Mouse (Mus musculus) left cerebral cortex, adult 11 months (tissue): Measurements from ENCODE around the gene Col15a1.

Experiments used
- DNase-seq: peaks from one replicate; pipeline ENCODE4 v3.0.0; 2022; ENCODE audit warnings: low spot score

The Col15a1 gene

DNA sequence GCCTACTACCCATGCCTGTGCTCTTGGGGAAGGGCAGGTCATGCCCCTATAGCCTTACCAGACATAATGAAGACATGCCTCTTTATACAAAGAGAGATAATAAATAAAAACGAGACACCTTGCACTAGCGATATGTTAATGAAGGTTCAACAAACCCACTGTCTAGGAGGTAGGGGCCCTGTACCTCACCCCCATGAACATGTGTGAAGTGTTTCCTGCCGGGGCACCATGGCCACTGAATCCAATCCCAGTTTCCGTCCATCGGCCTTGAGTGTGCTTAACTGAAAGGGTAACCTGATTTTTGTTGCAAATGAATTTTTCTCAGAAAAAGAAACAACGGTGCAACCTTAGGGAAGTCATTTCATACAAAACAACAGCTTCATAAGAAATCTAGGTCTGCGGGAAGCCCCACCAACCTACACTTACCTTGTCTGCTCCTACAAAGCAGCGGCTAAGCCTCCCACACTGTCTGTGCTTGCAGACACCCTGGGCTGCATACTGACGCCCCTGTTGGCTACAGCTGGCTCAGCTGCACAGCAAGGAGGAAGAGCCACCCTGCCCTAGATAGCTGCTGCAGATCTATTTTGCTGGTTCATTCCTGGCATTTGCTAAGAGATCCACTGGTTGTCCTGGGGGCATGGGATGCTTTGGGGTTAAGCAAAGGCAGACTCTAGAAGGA is 64.6 kb downstream of the Col15a1 start:
- DNase-seq, result no peak

DNA sequence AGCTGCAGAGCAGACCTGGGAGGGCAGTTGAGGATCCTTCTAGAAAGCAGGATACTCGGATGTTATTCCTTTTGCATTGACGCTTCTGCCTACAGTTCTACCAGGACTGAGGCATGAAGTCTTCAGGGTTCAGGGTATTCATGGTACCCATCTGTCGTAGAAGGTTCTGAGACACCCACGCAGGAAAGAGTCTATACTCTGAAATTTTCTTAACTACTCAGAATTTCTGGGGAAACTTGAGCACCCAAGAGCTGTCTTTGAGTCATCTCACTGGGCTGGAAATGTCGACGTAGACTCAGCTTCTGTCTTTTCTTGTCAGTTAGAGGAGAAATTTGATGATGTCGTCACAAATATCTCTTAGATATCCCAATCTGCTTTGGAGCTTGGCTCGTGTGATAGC is 65.8 kb downstream of the Col15a1 start:
- DNase-seq, result no peak

DNA sequence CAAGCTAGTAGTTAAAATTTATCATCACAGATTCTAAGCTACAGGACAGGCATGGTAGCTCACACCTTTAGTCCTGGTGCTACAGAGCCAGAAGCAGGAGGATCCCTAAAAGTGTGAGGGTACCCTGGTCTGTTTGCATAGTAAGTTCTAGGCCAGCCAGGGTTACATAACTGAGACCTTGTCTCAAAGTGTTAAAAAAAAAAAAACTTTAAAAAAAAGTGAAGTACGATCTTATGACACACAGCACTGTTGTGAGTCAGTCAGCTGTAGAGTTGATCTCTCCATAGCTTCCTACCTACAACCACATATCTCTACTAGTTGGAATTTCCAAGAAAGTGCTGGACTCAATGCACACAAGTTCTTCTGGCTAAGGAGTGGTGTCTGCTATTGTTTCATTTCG is 67.0 kb downstream of the Col15a1 start:
- DNase-seq, result no peak

DNA sequence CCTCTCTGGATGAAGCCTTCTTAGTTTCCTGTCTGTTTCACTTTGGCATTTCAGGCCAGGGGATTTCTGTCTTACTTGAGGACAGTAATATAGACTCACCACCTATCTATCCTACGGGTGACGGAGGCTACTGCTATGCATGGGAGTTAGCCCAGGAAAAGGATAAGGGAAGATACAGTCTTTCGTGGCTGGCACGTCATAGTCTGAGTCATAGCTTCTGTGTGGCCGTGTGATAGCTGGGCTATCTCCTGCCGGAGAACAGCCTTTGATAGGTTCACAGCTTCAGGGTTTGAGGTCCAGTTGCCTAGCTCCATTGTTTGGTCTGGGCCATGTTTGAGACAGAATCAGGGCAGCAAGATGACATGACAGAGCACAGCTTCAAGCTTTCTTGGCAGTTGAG is 70.4 kb downstream of the Col15a1 start:
- no peak for DNase-seq

DNA sequence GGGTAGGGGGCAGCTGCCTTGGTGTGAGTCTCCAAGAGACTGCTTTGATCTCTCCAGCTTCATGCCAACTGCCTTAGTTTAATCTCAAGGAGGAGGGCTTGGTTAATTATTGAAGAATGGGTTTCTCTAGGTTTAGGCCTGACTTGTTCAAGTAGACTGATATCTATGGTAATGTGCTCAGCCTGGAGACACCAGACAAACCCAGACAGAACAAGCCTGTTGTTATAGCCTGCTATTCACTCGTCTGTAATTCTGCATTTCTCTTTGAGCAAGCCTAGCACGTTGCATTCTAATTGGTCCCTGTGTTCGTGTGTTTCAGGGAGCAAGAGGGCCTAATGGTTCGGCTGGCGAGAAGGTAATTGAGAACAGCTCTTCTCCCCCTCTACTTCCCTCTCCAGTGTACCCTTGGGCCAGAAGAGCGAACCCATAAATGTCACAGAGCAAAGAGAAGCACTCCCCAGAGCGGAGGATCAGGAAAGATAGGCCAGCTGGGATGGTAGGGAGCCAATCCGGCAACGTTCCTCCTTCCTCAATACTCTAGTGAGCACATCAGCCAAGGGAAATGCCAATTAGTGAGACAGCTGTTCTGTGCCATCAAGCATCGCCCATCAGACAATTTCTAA is 71.2 kb downstream of the Col15a1 start:
- no peak for DNase-seq

DNA sequence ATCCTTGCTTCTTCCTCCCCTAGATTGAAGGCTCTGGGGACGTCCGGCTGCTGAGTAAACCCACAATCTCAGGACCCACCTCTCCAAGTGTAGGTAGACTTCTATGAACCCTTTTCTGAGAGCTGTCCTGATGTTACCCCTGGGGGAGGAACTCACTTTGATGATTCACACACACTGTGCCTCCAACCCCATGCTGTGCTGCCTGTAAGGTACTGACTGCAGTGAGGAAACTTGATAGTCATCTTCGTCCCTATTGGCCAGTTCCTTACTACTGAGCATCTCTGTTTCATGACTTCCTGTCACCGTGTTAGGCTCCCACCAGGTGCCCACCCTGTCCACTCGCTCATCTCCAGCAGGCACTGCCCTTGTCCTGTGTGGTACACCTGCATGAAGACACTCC is 72.2 kb downstream of the Col15a1 start:
- no peak for DNase-seq

DNA sequence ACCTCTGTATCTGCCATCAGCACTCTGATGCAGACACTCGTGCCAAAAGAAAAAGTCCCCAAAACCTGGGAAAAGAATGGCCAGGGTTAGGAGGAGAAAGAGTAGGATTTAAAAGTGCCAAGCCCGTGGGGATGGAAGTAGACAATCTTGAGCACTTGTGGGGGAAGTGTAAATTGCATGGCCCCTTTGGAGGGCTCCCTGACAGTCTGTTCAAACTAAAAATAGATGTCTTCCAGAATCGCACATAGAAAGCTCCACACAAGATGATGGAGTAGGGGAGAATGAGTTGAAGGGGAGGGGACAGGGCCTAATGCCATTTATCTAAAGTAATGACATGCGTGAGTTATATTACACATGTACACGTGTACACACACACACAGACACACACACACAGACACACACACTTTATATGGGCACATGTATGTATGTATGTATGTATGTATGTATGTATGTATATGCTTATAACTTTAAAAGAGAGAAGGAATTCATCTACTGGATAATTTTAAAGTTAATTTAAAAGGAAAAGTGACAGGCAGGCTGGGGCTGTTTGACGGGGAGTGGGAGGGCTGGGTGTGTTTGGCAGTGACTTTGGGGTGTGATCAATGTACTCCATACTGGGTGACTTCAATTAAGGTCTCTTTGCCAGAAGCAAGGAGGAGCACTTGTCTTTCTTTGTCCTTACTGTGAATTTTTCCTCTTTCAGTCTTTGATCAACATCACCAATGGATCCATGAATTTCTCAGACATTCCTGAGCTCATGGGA is 74.1 kb downstream of the Col15a1 start:
- no peak for DNase-seq

DNA sequence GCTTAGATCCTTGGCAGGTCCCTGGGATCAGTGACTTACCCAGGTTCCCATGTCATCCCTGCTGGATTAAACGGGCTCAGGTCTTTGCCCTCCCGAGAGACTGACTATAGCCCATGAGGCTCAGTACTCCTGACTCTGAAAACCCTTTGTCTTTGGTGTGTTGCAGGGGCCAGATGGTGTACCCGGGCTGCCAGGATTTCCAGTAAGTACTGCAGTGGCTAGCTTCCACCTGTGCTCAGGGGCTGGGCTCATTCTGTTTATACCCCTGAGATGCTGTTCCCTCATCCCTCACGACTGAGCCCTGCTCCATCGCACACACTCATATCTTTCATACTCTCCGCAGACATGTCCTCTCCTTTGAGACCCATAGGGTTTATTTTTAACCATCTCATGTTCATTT is 76.3 kb downstream of the Col15a1 start:
- no peak for DNase-seq

DNA sequence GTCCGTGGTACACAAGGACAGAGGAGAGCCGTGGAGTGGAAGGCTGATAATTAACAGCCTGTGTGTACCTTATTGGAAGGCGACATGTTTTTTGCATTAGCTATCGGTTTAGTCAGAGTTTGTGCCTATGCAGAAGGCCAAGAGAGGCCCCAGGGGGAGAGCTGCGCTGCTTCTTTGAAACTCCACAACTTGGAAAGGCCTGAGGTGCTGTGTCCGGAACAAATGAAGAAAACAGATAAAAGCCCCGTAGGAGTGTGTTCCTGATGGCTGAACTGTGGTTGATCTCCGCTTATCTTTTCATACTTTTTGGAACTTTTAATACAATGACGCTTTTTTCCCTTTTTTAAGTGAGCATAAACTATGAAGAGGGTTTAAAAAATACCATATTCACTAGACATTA is 76.9 kb downstream of the Col15a1 start:
- no peak for DNase-seq

DNA sequence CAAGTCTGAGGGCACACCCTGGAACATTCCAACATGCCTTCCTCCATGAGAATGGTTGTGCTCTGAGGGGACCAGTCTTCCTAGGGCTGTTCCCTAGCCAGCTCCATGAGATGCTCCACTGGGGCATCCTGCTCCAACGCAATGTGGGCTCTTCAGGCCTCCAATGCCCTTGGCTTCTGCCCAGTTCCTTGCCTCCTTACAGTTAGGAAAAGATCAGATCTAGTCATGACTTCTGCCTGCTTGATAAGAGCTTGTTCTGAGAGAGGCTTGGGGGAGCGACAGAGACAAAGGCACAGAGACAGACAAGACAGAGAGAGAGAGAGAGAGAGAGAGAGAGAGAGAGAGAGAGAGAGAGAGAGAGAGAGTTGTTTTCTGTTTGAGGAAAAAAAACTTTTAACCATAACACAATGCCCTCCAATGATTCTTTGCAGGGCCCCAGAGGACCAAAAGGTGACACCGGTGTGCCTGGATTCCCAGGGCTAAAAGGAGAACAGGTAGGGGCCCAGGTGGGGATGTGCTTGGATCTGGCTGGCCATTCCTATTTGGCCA is 78.7 kb downstream of the Col15a1 start:
- no peak for DNase-seq

DNA sequence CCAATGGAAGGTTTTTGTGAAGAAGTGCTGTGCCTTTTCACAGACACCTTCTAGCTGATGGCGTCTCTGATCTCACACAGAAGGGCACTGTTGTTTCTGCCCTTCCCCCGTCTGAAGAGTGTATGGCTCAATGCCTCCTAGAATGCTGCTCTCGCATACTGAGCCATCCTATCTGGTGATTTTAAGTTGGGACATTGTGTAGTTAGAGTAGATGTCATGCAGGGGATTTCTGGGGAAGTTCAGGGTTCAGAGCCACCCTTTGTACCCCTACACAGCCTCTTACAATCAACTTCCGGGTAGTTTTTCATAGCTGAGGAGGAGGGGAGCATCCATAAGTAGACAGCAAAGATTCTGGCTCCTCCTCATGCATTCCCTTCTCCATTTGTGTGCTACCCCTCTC is 79.5 kb downstream of the Col15a1 start:
- DNase-seq, result no peak

DNA sequence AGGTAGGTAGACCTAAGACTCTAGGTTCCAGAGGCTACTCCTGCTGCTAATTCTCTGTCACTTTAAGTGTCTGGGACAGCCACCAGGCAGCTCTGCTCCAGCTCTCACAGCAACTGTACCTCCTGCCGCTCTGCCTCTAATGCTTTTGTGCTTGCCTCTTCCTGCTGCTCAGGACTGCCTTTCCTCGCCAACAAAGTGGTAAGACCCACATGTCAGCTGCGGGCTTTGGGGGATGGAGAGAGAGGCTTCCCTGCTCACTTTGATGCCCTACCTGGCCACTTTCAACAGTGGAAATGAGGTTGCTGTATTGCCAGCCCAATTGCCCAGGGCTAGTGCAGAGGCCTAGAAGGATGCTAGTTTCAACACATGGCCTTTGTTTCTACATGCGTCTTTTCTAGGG is 80.3 kb downstream of the Col15a1 start:
- DNase-seq, result no peak

DNA sequence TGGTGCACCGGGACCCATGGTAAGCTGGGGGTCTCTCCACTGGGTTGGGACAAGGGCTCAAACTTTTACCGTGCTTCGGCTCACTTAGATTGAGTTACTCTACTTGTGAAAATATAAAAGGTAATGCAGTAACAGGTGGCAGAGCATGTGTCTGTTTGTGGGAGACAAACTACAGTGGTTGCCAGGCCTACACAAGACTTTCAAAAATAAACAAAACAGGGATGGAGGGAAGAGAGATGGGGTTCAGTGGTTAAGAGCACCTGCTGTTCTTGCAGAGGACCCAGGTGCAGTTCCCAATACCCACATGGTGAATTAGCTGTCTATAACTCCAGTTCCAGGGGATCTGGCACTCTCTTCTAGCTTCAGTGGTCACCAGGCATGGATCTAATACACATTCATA is 81.6 kb downstream of the Col15a1 start:
- DNase-seq, result no peak

DNA sequence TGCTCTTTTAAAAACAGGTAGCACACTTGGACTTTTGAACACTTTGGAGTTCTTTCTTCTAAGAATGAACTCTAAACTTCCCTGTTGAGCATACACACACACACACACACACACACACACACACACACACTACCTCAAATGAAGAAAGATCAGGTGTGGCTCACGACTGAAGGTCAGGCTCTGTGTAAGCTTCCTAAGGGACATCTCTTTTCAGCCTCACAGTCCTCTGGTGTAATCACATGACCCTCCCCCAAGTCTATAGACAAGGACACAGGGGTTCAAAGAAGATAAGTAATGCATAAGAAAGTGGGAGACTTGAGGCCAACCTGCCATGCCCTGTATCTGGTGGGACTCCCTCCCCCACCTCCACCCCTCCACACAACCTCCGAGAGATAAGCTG is 82.5 kb downstream of the Col15a1 start:
- DNase-seq, result no peak

DNA sequence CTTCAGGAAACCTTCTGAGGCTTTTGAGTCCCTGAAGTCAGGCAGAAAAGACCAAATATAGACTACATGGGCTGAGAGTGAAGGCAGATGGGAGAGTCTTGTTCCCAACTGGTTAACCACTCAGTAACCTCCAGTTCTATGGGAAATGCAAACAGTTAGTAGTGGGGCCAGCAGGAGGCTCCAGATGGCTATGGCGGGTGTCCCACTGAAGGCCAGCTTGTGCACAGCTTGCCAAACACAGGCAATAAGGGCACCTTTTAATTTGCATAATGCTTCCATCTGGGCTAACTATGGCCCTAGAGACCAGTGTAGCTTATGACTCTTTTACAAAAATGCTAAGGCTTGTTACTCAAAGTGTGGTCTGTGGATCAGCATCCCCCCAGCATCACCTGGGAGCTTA is 83.1 kb downstream of the Col15a1 start:
- DNase-seq, result no peak

DNA sequence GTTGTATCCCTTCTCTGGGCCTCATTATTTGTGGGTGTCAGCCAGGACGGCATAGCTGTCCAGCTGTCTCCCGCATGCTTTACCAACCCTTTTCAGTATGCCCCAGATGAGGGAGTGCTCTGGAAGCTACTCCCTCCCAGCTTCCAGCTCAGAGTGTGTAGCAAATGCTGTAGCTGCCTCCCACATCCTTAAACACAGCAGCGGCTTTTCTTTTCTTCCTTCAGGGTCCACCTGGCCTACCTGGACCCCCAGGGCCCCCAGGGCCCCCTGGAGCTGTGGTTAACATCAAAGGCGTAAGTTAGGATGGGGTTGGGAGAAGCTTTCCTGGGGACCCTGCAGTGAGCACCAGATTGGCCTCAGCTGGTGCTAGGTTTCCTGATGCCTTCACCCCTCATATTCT is 85.0 kb downstream of the Col15a1 start:
- no peak for DNase-seq

DNA sequence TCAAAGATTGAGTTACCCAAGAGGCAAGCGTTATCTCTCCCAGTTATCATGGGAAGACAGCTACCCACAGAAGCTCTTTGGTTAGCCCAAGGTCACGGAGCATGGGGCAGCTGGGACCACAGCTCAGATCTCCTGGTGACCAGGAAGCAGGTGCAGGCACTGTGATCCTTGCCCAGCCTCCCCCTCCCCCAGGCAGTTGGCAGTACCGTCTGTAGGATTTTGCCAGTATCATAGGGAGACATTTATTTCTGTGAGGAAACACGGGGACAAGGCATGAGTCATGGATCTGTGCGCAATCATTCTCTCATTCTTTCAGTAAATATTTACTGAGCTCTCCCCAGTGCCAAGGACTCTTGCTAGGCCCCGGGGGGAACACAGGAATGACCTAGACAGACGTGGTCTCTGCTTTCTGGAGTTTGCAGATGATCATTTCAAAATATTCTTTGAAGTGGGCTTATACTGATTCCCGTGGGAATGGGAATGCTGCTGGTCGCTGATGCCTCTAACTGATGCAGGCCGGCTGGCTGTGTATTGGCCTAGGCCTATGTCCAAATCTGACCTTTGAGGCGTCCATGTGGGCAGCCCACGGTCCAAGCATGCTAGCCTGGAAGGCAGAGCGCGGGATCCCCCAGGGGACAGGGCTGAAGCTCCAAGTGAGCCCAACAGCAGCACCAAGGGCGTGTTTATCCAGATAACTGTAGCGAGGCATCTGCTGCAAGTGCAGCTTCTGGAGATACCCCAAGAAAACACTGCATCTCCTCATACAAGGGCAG is 86.0 kb downstream of the Col15a1 start:
- DNase-seq, result no peak

DNA sequence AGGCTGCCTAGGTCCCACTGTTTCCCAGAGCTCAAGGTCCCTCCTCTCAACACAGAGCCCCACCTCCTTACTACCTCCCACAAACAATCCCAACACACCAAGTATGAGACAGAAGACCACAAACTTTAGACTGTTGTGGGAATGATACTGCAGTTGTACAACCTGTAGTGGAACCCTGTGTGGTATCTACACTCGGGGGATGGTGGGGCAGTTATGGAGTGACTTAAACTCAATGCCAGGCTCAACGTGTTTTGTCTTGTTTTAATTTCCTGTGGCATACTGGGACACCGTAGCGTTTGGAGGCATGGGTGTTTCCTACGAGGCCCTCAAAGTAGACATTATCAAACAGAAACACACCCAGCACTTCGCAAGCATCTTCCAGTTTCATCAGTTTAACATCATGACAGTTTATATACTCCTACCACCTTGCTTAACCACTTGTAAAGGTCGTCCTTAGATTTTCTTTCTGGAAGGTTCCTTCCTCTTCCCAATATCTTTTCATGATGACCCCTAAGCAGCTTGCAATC is 86.6 kb downstream of the Col15a1 start:
- no peak for DNase-seq

DNA sequence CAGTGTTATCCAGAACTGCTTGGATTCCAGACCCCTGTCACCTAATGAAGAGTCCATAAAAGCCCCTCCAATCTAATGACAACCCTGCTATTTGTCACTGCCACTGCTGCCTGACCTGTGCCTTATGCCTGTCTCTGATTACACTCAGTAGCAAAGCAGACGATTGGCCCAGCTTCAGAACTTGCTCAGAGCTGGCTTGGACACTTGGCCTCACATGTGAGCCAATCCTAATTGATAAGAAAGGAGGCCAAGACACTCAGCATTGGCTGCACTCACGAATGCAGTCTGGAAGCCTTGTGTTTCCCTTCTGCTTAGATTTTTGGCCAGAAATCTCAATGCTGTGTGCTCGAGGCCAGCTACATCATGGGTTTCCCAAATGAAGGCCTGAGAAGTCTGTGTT is 87.6 kb downstream of the Col15a1 start:
- no peak for DNase-seq

DNA sequence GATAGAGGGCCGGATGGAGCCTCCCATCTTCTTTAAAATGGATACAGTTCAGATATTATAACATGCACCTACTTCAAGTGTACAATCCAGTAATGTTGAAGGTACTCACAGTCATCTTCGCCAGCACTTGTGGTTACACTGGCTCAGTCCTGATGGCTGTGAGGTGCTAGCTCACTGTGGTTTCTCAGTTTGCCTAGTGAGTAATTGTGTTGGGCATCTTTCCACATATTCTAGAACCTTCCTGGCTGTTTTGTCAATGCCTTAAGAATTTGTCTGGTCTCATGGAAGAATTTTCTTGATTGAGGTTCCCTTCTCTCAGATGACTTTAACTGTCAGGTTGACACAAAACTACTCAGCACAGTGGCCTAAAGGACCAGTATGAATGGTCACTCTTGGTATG is 92.7 kb downstream of the Col15a1 start:
- DNase-seq, result no peak

DNA sequence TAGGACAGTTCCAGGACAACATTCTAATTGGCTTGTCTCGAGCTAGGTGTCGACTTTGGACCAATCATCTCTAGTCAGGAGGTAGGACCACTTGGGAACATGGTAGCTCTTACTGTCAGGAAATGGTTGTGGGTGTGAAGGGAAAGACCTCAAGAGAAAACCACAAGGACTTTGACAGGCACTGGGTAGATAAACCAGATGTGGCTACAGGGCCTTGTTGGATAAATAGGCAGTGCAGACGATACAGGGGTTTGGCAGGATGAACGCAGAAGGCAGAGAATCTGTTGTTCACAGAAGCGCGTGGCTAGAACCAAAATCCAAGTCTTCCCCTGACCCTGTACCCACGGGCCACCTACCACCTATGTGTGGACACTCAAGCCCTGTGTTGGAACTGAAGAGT is 94.6 kb downstream of the Col15a1 start:
- no peak for DNase-seq

DNA sequence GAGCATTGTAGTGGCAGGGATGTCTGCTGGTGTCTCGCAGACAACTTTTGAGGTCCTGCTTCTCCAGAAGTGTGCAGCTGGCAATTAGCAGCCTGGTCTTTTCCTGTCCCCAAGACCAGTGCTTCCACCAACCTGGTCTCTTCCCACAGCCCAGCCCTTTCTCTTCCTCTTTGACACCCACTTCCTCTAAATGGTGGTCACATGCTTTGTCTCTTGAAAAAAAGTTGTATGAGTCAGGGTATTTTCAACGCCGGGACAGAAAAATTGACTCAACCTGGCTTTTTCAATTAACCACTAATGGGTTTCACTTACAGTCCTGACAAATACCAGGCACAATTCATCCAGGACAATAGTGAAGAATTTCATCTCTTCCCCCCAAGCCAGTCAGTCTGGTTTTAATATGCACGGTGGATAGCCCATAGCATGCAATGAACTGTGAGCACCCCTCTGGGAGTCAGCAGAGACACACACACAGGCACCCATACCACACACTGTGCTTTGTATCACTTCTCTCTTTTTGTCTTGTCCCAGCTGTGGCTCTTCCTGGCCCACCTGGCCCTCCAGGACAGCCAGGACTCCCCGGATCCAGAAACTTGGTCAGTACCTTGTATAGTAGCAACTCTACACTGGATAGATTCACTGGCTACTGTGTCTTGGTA is 95.5 kb downstream of the Col15a1 start:
- no peak for DNase-seq
